Mouse (Mus musculus) right cerebral cortex, postnatal 4 days (tissue): ENCODE data around the gene Tmem219.

ENCODE experiments used
- DNase-seq: peaks from one replicate; pipeline ENCODE4 v3.0.0-alpha.2; 2022

The Tmem219 gene

GRCm38 (mm10) chr7:126861429-126862130, 61.1 kb downstream of the Tmem219 start, which contains the start of gene Hirip3:
TSS of gene Hirip3 (plus strand) at chr7:126861972.
- peak; percentile 90 for DNase-seq

- DNase-seq, result no peak
These were observed 61.7 kb downstream of the Tmem219 start for GRCm38 (mm10) chr7:126860987-126861386.

GRCm38 (mm10) chr7:126856741-126857420, 65.8 kb downstream of the Tmem219 start:
- DNase-seq, result no peak

- no peak for DNase-seq
These were observed 67.1 kb downstream of the Tmem219 start for GRCm38 (mm10) chr7:126855641-126856040.

GRCm38 (mm10) chr7:126853454-126853853, 69.3 kb downstream of the Tmem219 start:
- no peak for DNase-seq

- no peak for DNase-seq
These were observed 71.5 kb downstream of the Tmem219 start for GRCm38 (mm10) chr7:126851192-126851591.

- no peak for DNase-seq
These were observed 72.6 kb downstream of the Tmem219 start for GRCm38 (mm10) chr7:126850161-126850560.

GRCm38 (mm10) chr7:126848794-126849193, 73.9 kb downstream of the Tmem219 start:
- peak; percentile 32 for DNase-seq

- DNase-seq, result peak; percentile 69
These were observed 75.0 kb downstream of the Tmem219 start for GRCm38 (mm10) chr7:126847421-126848398.

GRCm38 (mm10) chr7:126847116-126847420, 75.6 kb downstream of the Tmem219 start, which contains the start of gene Doc2a:
TSS of gene Doc2a (plus strand) at chr7:126847416.
- no peak for DNase-seq

GRCm38 (mm10) chr7:126845516-126845915, 77.2 kb downstream of the Tmem219 start:
- DNase-seq, result no peak

GRCm38 (mm10) chr7:126843276-126843675, 79.4 kb downstream of the Tmem219 start:
- DNase-seq, result no peak
